Mouse (Mus musculus) liver, embryonic 14.5 days (tissue): Measurements from ENCODE around the gene Acat2. TPM values are rescaled to one million over a fixed set of nuclear protein-coding genes. Genes with fewer than 3 reads are reported as not detected.
"Not testable (repeated sequence)": the region's sequence is repeated elsewhere in the genome, so short reads cannot be mapped to it uniquely, and the experiment has no call there.

Experiments
- ATAC-seq: fragments of 200-750 bp; cut with Nextera tagmentation; 2 replicates; pipeline ENCODE4 v1.8.0; 2017; ENCODE audit warnings: moderate number of reproducible peaks, mild to moderate bottlenecking, moderate library complexity; ENCODE audit not compliant: insufficient read depth
- DNase-seq, 3 experiments: peaks; one replicate each; pipeline ENCODE4 v3.0.0-alpha.2; 2012 to 2013; ENCODE audit warnings: low read depth in 3 of 3, low spot score in 3 of 3
- H3K27ac ChIP-seq: fragments of 300-500 bp; sonication (generic); 2 replicates; pipeline ENCODE4 v1.5.1; 2014; ENCODE audit warnings: moderate library complexity, mild to moderate bottlenecking, control low read depth, inconsistent platforms
- H3K27me3 ChIP-seq: fragments of 300-500 bp; sonication (generic); 2 replicates; pipeline ENCODE4 v1.6.1; 2014; ENCODE audit warnings: mild to moderate bottlenecking, low read length, moderate library complexity; ENCODE audit not compliant: control insufficient read depth, insufficient read depth
- H3K36me3 ChIP-seq: fragments of 300-500 bp; sonication (generic); replicated peaks from 2 replicates; pipeline ENCODE4 v1.6.1; 2014; ENCODE audit warnings: low read depth; ENCODE audit not compliant: control insufficient read depth, insufficient read depth
- H3K4me1 ChIP-seq, 2 experiments: fragments of 200-500 bp in 1 of 2; fragments of 300-500 bp in 1 of 2; sonication (generic) in 1 of 2; replicated peaks; 2 replicates each; pipeline ENCODE4 v1.6.1; 2012 to 2014; ENCODE audit warnings: antibody characterized with exemption in 1 of 2, inconsistent platforms in 1 of 2, low read length in 1 of 2; ENCODE audit not compliant: control insufficient read depth in 2 of 2, insufficient read depth in 2 of 2
- H3K4me2 ChIP-seq: fragments of 300-500 bp; sonication (generic); 2 replicates; pipeline ENCODE4 v1.6.1; 2014; ENCODE audit warnings: low read depth, mild to moderate bottlenecking, control low read depth, moderate library complexity
- H3K4me3 ChIP-seq, 2 experiments: fragments of 200-500 bp in 1 of 2; fragments of 300-500 bp in 1 of 2; sonication (generic) in 1 of 2; 2 replicates each; pipeline ENCODE4 v1.5.1; 2012 to 2014; ENCODE audit warnings: low read depth in 2 of 2, low read length in 2 of 2, mild to moderate bottlenecking in 2 of 2, control low read depth in 1 of 2, inconsistent platforms in 1 of 2, moderate library complexity in 1 of 2; ENCODE audit not compliant: insufficient read depth in 1 of 2
- H3K9ac ChIP-seq: fragments of 300-500 bp; sonication (generic); replicated peaks from 2 replicates; pipeline ENCODE4 v1.6.1; 2014; ENCODE audit warnings: mild to moderate bottlenecking, control low read depth, moderate library complexity
- H3K9me3 ChIP-seq: fragments of 300-500 bp; sonication (generic); 2 replicates; pipeline ENCODE4 v1.6.1; 2016; ENCODE audit warnings: low read length, mixed read lengths; ENCODE audit not compliant: control insufficient read depth
- CTCF ChIP-seq: IDR thresholded peaks from 2 replicates; pipeline ENCODE4 v1.5.1; 2016; ENCODE audit warnings: antibody characterized with exemption, low read depth, control low read depth
- EP300 ChIP-seq: IDR thresholded peaks from 2 replicates; pipeline ENCODE4 v1.6.1; 2016; ENCODE audit warnings: antibody characterized with exemption, low read depth
- WGBS: fragments of 180-500 bp; shearing (Covaris S2); extraction: QIAGEN DNeasy Blood & Tissue Kit; methylation state at CpG from one replicate; pipeline ENCODE4 v1.1.7; 2014; ENCODE audit not compliant: insufficient replicate concordance; 5-methylcytosine and 5-hydroxymethylcytosine counted together
- polyA plus RNA-seq, 2 experiments: library from polyadenylated mRNA; depleted of rRNA in 1 of 2; stranded (reverse) in 1 of 2; unstranded in 1 of 2; fragments of >200 nt; fragmentation: Nextera tagmentation in 1 of 2; extraction: Ambion mirVana in 1 of 2; gene quantifications; 2 replicates each; pipeline versions ENCODE4 v1.2.1 to v1.2.3; 2012 to 2014

The Acat2 gene
- polyA plus RNA-seq, 2 experiments = 36.3 to 55.4 TPM

GRCm38 (mm10) chr17:12956664-12957063 lies 3.9 kb downstream of the Acat2 start:
- Histone ChIP-seq H3K9ac (no peak overlapping the region), H3K36me3 (peaks cover 8% of the 10 kb centered on the region), H3K27me3 (no peaks in the 10 kb centered on the region), H3K4me1 (peaks cover 5 to 6% of the 10 kb centered on the region in 2 experiments), H3K4me2 (no peak overlapping the region), H3K27ac (no peak overlapping the region), H3K4me3 (no peak overlapping the region), H3K9me3 (no peaks in the 10 kb centered on the region)
- TF ChIP-seq EP300 (no peak), CTCF (no peak)
- ATAC-seq (no peak), DNase-seq (no peak)
- 83% methylated on average over 8 of the region's 8 CpGs for WGBS

- Histone ChIP-seq H3K9ac (no peak overlapping the region), H3K4me3 (no peak overlapping the region), H3K36me3 (peaks cover 24% of the 10 kb centered on the region), H3K27me3 (no peaks in the 10 kb centered on the region), H3K4me2 (no peak overlapping the region), H3K27ac (no peak overlapping the region), H3K4me1 (no peaks in the 10 kb centered on the region), H3K9me3 (no peaks in the 10 kb centered on the region)
- DNase-seq (no peak), ATAC-seq (no peak)
- TF ChIP-seq CTCF (no peak), EP300 (no peak)
- WGBS = 83% methylated on average over 5 of the region's 5 CpGs
These were observed 10.9 kb downstream of the Acat2 start for GRCm38 (mm10) chr17:12949669-12950068.

- H3K36me3 ChIP-seq = peaks cover 8% of the 10 kb centered on the region
- WGBS = 73% methylated on average over 6 of the region's 6 CpGs
- no peak for DNase-seq
- H3K4me3 ChIP-seq = no peak overlapping the region
- TF ChIP-seq EP300 = no peak
- TF ChIP-seq CTCF = no peak
- H3K9ac ChIP-seq = no peak overlapping the region
- H3K27ac ChIP-seq = no peak overlapping the region
- H3K4me2 ChIP-seq = no peak overlapping the region
- H3K9me3 ChIP-seq = no peaks in the 10 kb centered on the region
- no peaks in the 10 kb centered on the region for H3K27me3 ChIP-seq
- H3K4me1 ChIP-seq = peaks cover 0 to 11% of the 10 kb centered on the region in 2 experiments; a peak in 3 of 4 replicates
- no peak for ATAC-seq
These were observed 17.9 kb downstream of the Acat2 start for GRCm38 (mm10) chr17:12942459-12943162.

- DNase-seq (no peak), ATAC-seq (no peak)
- no peak overlapping the region for H3K27ac ChIP-seq
- no peak for TF ChIP-seq CTCF
- no peak for TF ChIP-seq EP300
- H3K9me3 ChIP-seq = no peaks in the 10 kb centered on the region
- no peak overlapping the region for H3K9ac ChIP-seq
- peaks cover 0 to 11% of the 10 kb centered on the region in 2 experiments; a peak in 3 of 4 replicates for H3K4me1 ChIP-seq
- H3K4me2 ChIP-seq = no peak overlapping the region
- WGBS = 56% methylated on average over 8 of the region's 8 CpGs
- no peaks in the 10 kb centered on the region for H3K27me3 ChIP-seq
- H3K36me3 ChIP-seq = peaks cover 7% of the 10 kb centered on the region
- no peak overlapping the region for H3K4me3 ChIP-seq
These were observed 18.8 kb downstream of the Acat2 start for GRCm38 (mm10) chr17:12941543-12942260.

GRCm38 (mm10) chr17:12940151-12940805 lies 20.3 kb downstream of the Acat2 start, which contains the start of gene Acat3:
Acat3 (minus strand) TSS chr17:12940600.
- Histone ChIP-seq H3K4me3 (peak within 1 kb of the TSS; percentile 17 to 22; a peak in 2 of 4 replicates), H3K4me1 (peaks cover 0 to 11% of the 10 kb centered on the region in 2 experiments; a peak in 3 of 4 replicates), H3K36me3 (peaks cover 4% of the 10 kb centered on the region), H3K4me2 (peak within 1 kb of the TSS; percentile 47), H3K9me3 (no peaks in the 10 kb centered on the region), H3K27ac (no peak within 1 kb of the TSS), H3K9ac (no peak within 1 kb of the TSS), H3K27me3 (no peaks in the 10 kb centered on the region)
- WGBS = 12% methylated on average over 27 of the region's 27 CpGs
- ATAC-seq = peak; percentile 67
- no peak for DNase-seq
- TF ChIP-seq CTCF = no peak

- Histone ChIP-seq H3K4me3 (peak overlapping the region; percentile 1 to 17; a peak in 1 of 4 replicates), H3K4me1 (peaks cover 0 to 13% of the 10 kb centered on the region in 2 experiments; a peak in 3 of 4 replicates), H3K4me2 (peak overlapping the region; percentile 47)
- ATAC-seq = peak; percentile 19
- H3K9ac ChIP-seq, H3K27me3 ChIP-seq, H3K36me3 ChIP-seq, DNase-seq, H3K9me3 ChIP-seq, H3K27ac ChIP-seq: not testable (repeated sequence)
- WGBS = 62% methylated on average over 2 of the region's 12 CpGs
These were observed 21.0 kb downstream of the Acat2 start for GRCm38 (mm10) chr17:12939377-12940148.
